Mouse (Mus musculus) erythroblast, embryonic 14.5 days (primary cell): ENCODE results near the gene Zkscan5.
"Not testable (repeated sequence)": the region's sequence is repeated elsewhere in the genome, so short reads cannot be mapped to it uniquely, and the experiment has no call there.

Experiments
- GATA1 ChIP-seq: IDR thresholded peaks from 2 replicates; pipeline ENCODE4 v1.6.1; 2012; ENCODE audit warnings: low read length, inconsistent platforms, mixed read lengths
- TAL1 ChIP-seq: IDR thresholded peaks from 3 replicates; pipeline ENCODE4 v1.6.1; 2012; ENCODE audit warnings: low read length, inconsistent platforms, mixed read lengths

- TF ChIP-seq TAL1, GATA1: not testable (repeated sequence)
Observed at GRCm38 (mm10) chr5:145229283-145229682, 24.9 kb downstream of the Zkscan5 start.
